Mouse (Mus musculus): ENCODE data around the gene Grin2b. TPM values are rescaled to one million over a fixed set of nuclear protein-coding genes. Genes with fewer than 3 reads are reported as not detected.
A peak's percentile ranks its signal among the peaks of the same experiment; 100 is the strongest.

Grin2b gene
- polyA plus RNA-seq, 1 experiment from 2014 or later = 50.7 TPM

GRCm38 (mm10) chr6:135907540-135908320 is 265.6 kb downstream of the Grin2b start:
- no peak overlapping the region for H3K27ac ChIP-seq
- H3K4me3 ChIP-seq (replicated peaks; ENCODE audit: low read length) = no peak overlapping the region
- DNase-seq (ENCODE audit: low spot score) = peak; percentile 89
- no peaks in the 10 kb centered on the region for H3K36me3 ChIP-seq (replicated peaks; ENCODE audit: control insufficient read depth, insufficient read depth)
- no peaks in the 10 kb centered on the region for H3K9me3 ChIP-seq (ENCODE audit: control insufficient read depth, low read length)
- no peaks in the 10 kb centered on the region for H3K27me3 ChIP-seq (ENCODE audit: control insufficient read depth, insufficient read depth, low read length)
- no peak overlapping the region for H3K4me2 ChIP-seq (replicated peaks)
- H3K9ac ChIP-seq = no peak overlapping the region
- 24% methylated on average over 20 of the region's 20 CpGs for WGBS
- ATAC-seq (ENCODE audit: low FRiP score) = peak; percentile 75; the same call in 1 of the 2 replicates
- peaks cover 16% of the 10 kb centered on the region for H3K4me1 ChIP-seq (replicated peaks; ENCODE audit: control insufficient read depth, insufficient read depth, low read length)

- H3K4me3 ChIP-seq (replicated peaks; ENCODE audit: low read length) = no peak overlapping the region
- H3K36me3 ChIP-seq (replicated peaks; ENCODE audit: control insufficient read depth, insufficient read depth) = no peaks in the 10 kb centered on the region
- no peak overlapping the region for H3K4me2 ChIP-seq (replicated peaks)
- H3K9ac ChIP-seq = no peak overlapping the region
- no peaks in the 10 kb centered on the region for H3K27me3 ChIP-seq (ENCODE audit: control insufficient read depth, insufficient read depth, low read length)
- ATAC-seq (ENCODE audit: low FRiP score) (no peak), DNase-seq (ENCODE audit: low spot score) (no peak)
- WGBS = 72% methylated on average over 8 of the region's 8 CpGs
- H3K4me1 ChIP-seq (replicated peaks; ENCODE audit: control insufficient read depth, insufficient read depth, low read length) = peaks cover 16% of the 10 kb centered on the region
- H3K9me3 ChIP-seq (ENCODE audit: control insufficient read depth, low read length) = no peaks in the 10 kb centered on the region
- H3K27ac ChIP-seq = no peak overlapping the region
Observed at GRCm38 (mm10) chr6:135907137-135907536, 266.2 kb downstream of the Grin2b start.

GRCm38 (mm10) chr6:135904391-135904790 is 268.9 kb downstream of the Grin2b start:
- H3K36me3 ChIP-seq (replicated peaks; ENCODE audit: control insufficient read depth, insufficient read depth) = no peaks in the 10 kb centered on the region
- no peak for ATAC-seq (ENCODE audit: low FRiP score)
- no peak overlapping the region for H3K9ac ChIP-seq
- no peak overlapping the region for H3K4me3 ChIP-seq (replicated peaks; ENCODE audit: low read length)
- no peaks in the 10 kb centered on the region for H3K27me3 ChIP-seq (ENCODE audit: control insufficient read depth, insufficient read depth, low read length)
- H3K9me3 ChIP-seq (ENCODE audit: control insufficient read depth, low read length) = no peaks in the 10 kb centered on the region
- peaks cover 16% of the 10 kb centered on the region for H3K4me1 ChIP-seq (replicated peaks; ENCODE audit: control insufficient read depth, insufficient read depth, low read length)
- H3K27ac ChIP-seq = no peak overlapping the region
- H3K4me2 ChIP-seq (replicated peaks) = no peak overlapping the region
- 66% methylated on average over 5 of the region's 5 CpGs for WGBS
- no peak for DNase-seq (ENCODE audit: low spot score)

- WGBS = 82% methylated on average over 10 of the region's 10 CpGs
- Histone ChIP-seq H3K27ac (no peak overlapping the region), H3K36me3 (replicated peaks; ENCODE audit: control insufficient read depth, insufficient read depth) (no peaks in the 10 kb centered on the region), H3K4me2 (replicated peaks) (no peak overlapping the region), H3K9me3 (ENCODE audit: control insufficient read depth, low read length) (no peaks in the 10 kb centered on the region), H3K9ac (no peak overlapping the region), H3K4me1 (replicated peaks; ENCODE audit: control insufficient read depth, insufficient read depth, low read length) (peaks cover 5% of the 10 kb centered on the region; the same call in 1 of the 2 replicates), H3K27me3 (ENCODE audit: control insufficient read depth, insufficient read depth, low read length) (no peaks in the 10 kb centered on the region), H3K4me3 (replicated peaks; ENCODE audit: low read length) (no peak overlapping the region)
- ATAC-seq (ENCODE audit: low FRiP score) (no peak), DNase-seq (ENCODE audit: low spot score) (no peak)
Observed at GRCm38 (mm10) chr6:135900410-135900809, 272.9 kb downstream of the Grin2b start.

GRCm38 (mm10) chr6:135899225-135899624 is 274.1 kb downstream of the Grin2b start:
- H3K4me3 ChIP-seq (replicated peaks; ENCODE audit: low read length) = no peak overlapping the region
- 81% methylated on average over 10 of the region's 10 CpGs for WGBS
- no peaks in the 10 kb centered on the region for H3K27me3 ChIP-seq (ENCODE audit: control insufficient read depth, insufficient read depth, low read length)
- ATAC-seq (ENCODE audit: low FRiP score) (no peak), DNase-seq (ENCODE audit: low spot score) (no peak)
- no peak overlapping the region for H3K27ac ChIP-seq
- H3K4me2 ChIP-seq (replicated peaks) = no peak overlapping the region
- no peaks in the 10 kb centered on the region for H3K4me1 ChIP-seq (replicated peaks; ENCODE audit: control insufficient read depth, insufficient read depth, low read length)
- H3K36me3 ChIP-seq (replicated peaks; ENCODE audit: control insufficient read depth, insufficient read depth) = no peaks in the 10 kb centered on the region
- H3K9ac ChIP-seq = no peak overlapping the region
- no peaks in the 10 kb centered on the region for H3K9me3 ChIP-seq (ENCODE audit: control insufficient read depth, low read length)

GRCm38 (mm10) chr6:135894793-135895228 is 278.5 kb downstream of the Grin2b start:
- no peaks in the 10 kb centered on the region for H3K27me3 ChIP-seq (ENCODE audit: control insufficient read depth, insufficient read depth, low read length)
- WGBS = 41% methylated on average over 1 of the region's 1 CpGs
- H3K27ac ChIP-seq = no peak overlapping the region
- no peak overlapping the region for H3K4me3 ChIP-seq (replicated peaks; ENCODE audit: low read length)
- no peaks in the 10 kb centered on the region for H3K9me3 ChIP-seq (ENCODE audit: control insufficient read depth, low read length)
- no peaks in the 10 kb centered on the region for H3K4me1 ChIP-seq (replicated peaks; ENCODE audit: control insufficient read depth, insufficient read depth, low read length)
- no peak overlapping the region for H3K9ac ChIP-seq
- DNase-seq (ENCODE audit: low spot score) = no peak
- ATAC-seq (ENCODE audit: low FRiP score) = no peak
- no peaks in the 10 kb centered on the region for H3K36me3 ChIP-seq (replicated peaks; ENCODE audit: control insufficient read depth, insufficient read depth)
- no peak overlapping the region for H3K4me2 ChIP-seq (replicated peaks)

GRCm38 (mm10) chr6:135882611-135883010 is 290.7 kb downstream of the Grin2b start:
- 0 out of 2 replicates have a peak, but pooled peaks cover 4% of the 10 kb centered on the region for H3K4me1 ChIP-seq (replicated peaks; ENCODE audit: control insufficient read depth, insufficient read depth, low read length)
- ATAC-seq (ENCODE audit: low FRiP score) = no peak
- no peak overlapping the region for H3K4me2 ChIP-seq (replicated peaks)
- WGBS = 66% methylated on average over 5 of the region's 5 CpGs
- no peaks in the 10 kb centered on the region for H3K9me3 ChIP-seq (ENCODE audit: control insufficient read depth, low read length)
- no peaks in the 10 kb centered on the region for H3K27me3 ChIP-seq (ENCODE audit: control insufficient read depth, insufficient read depth, low read length)
- H3K36me3 ChIP-seq (replicated peaks; ENCODE audit: control insufficient read depth, insufficient read depth) = no peaks in the 10 kb centered on the region
- no peak overlapping the region for H3K27ac ChIP-seq
- H3K4me3 ChIP-seq (replicated peaks; ENCODE audit: low read length) = no peak overlapping the region
- H3K9ac ChIP-seq = no peak overlapping the region
- DNase-seq (ENCODE audit: low spot score) = no peak

- Histone ChIP-seq H3K9ac (no peak overlapping the region), H3K36me3 (replicated peaks; ENCODE audit: control insufficient read depth, insufficient read depth) (no peaks in the 10 kb centered on the region)
- 66% methylated on average over 8 of the region's 8 CpGs for WGBS
Observed at GRCm38 (mm10) chr6:135876163-135876726, 297.1 kb downstream of the Grin2b start.

GRCm38 (mm10) chr6:135874626-135875025 is 298.7 kb downstream of the Grin2b start:
- ATAC-seq (ENCODE audit: low FRiP score) (no peak), DNase-seq (ENCODE audit: low spot score) (no peak)
- Histone ChIP-seq H3K27me3 (ENCODE audit: control insufficient read depth, insufficient read depth, low read length) (no peaks in the 10 kb centered on the region), H3K4me1 (replicated peaks; ENCODE audit: control insufficient read depth, insufficient read depth, low read length) (no peaks in the 10 kb centered on the region), H3K36me3 (replicated peaks; ENCODE audit: control insufficient read depth, insufficient read depth) (no peaks in the 10 kb centered on the region), H3K9ac (no peak overlapping the region), H3K4me2 (replicated peaks) (no peak overlapping the region), H3K9me3 (ENCODE audit: control insufficient read depth, low read length) (no peaks in the 10 kb centered on the region), H3K4me3 (replicated peaks; ENCODE audit: low read length) (no peak overlapping the region), H3K27ac (no peak overlapping the region)

More at GRCm38 (mm10) chr6:135876163-135876726, 297.1 kb downstream of the Grin2b start:
- Histone ChIP-seq H3K27ac (no peak overlapping the region), H3K27me3 (ENCODE audit: control insufficient read depth, insufficient read depth, low read length) (no peaks in the 10 kb centered on the region), H3K4me3 (replicated peaks; ENCODE audit: low read length) (no peak overlapping the region), H3K9me3 (ENCODE audit: control insufficient read depth, low read length) (no peaks in the 10 kb centered on the region), H3K4me1 (replicated peaks; ENCODE audit: control insufficient read depth, insufficient read depth, low read length) (no peaks in the 10 kb centered on the region), H3K4me2 (replicated peaks) (no peak overlapping the region)
- DNase-seq (ENCODE audit: low spot score) = no peak
- ATAC-seq (ENCODE audit: low FRiP score) = no peak

Data from hindbrain, embryonic 14.5 days (tissue).